Mouse (Mus musculus) forebrain, embryonic 15.5 days (tissue): ENCODE results near the gene Uhrf2. TPM values are rescaled to one million over a fixed set of nuclear protein-coding genes. Genes with fewer than 3 reads are reported as not detected.

Experiments
- ATAC-seq: fragments of 200-750 bp; cut with Nextera tagmentation; replicated peaks from 2 replicates; pipeline ENCODE4 v1.8.0; 2017; ENCODE audit warnings: mild to moderate bottlenecking, moderate TSS enrichment, moderate library complexity
- H3K27ac ChIP-seq: fragments of 300-500 bp; sonication (generic); replicated peaks from 2 replicates; pipeline ENCODE4 v1.5.1; 2015; ENCODE audit warnings: mild to moderate bottlenecking, inconsistent platforms
- H3K27me3 ChIP-seq: fragments of 300-500 bp; sonication (generic); 2 replicates; pipeline ENCODE4 v1.6.1; 2015; ENCODE audit warnings: inconsistent platforms
- H3K36me3 ChIP-seq: fragments of 300-500 bp; sonication (generic); 2 replicates; pipeline ENCODE4 v1.6.1; 2015; ENCODE audit warnings: mild to moderate bottlenecking, inconsistent platforms
- H3K4me1 ChIP-seq: fragments of 300-500 bp; sonication (generic); 2 replicates; pipeline ENCODE4 v1.6.1; 2015; ENCODE audit warnings: inconsistent platforms
- H3K4me2 ChIP-seq: fragments of 300-500 bp; sonication (generic); replicated peaks from 2 replicates; pipeline ENCODE4 v1.6.1; 2015; ENCODE audit warnings: mild to moderate bottlenecking, inconsistent platforms
- H3K4me3 ChIP-seq: fragments of 300-500 bp; sonication (generic); 2 replicates; pipeline ENCODE4 v1.5.1; 2015; ENCODE audit warnings: mild to moderate bottlenecking, inconsistent platforms
- H3K9ac ChIP-seq: fragments of 300-500 bp; sonication (generic); replicated peaks from 2 replicates; pipeline ENCODE4 v1.6.1; 2015; ENCODE audit warnings: mild to moderate bottlenecking, inconsistent platforms
- H3K9me3 ChIP-seq: fragments of 300-500 bp; sonication (generic); 2 replicates; pipeline ENCODE4 v1.6.1; 2016; ENCODE audit warnings: inconsistent platforms
- WGBS: fragments of 180-500 bp; shearing (Covaris S2); methylation state at CpG from one replicate; pipeline ENCODE4 v1.1.7; 2015; ENCODE audit warnings: mixed read lengths; 5-methylcytosine and 5-hydroxymethylcytosine counted together
- polyA plus RNA-seq: library from polyadenylated mRNA; unstranded; fragments of >200 nt; fragmentation: Nextera tagmentation; extraction: Ambion mirVana; gene quantifications from 2 replicates; pipeline ENCODE4 v1.2.1, GENCODE M21; 2015

Uhrf2 gene
- polyA plus RNA-seq, 1 experiment from 2014 or later: 69.1 TPM

GRCm38 (mm10) chr19:30090163-30090562, 59.9 kb downstream of the Uhrf2 start:
- peaks cover 13% of the 10 kb centered on the region; the same call in 1 of the 2 replicates for H3K4me1 ChIP-seq
- no peak for ATAC-seq
- 71% methylated on average over 6 of the region's 6 CpGs for whole genome bisulfite sequencing
- no peak overlapping the region for H3K9ac ChIP-seq
- no peak overlapping the region for H3K4me2 ChIP-seq
- H3K36me3 ChIP-seq: peaks cover 64% of the 10 kb centered on the region
- H3K9me3 ChIP-seq: no peaks in the 10 kb centered on the region
- no peak overlapping the region for H3K4me3 ChIP-seq
- no peak overlapping the region; the same call in 1 of the 2 replicates for H3K27ac ChIP-seq
- no peaks in the 10 kb centered on the region for H3K27me3 ChIP-seq

GRCm38 (mm10) chr19:30091644-30092295, 61.5 kb downstream of the Uhrf2 start:
- Histone ChIP-seq H3K4me2 (no peak overlapping the region), H3K27ac (peak overlapping the region; percentile 53), H3K36me3 (peaks cover 58% of the 10 kb centered on the region), H3K4me1 (peaks cover 13% of the 10 kb centered on the region; the same call in 1 of the 2 replicates), H3K9me3 (no peaks in the 10 kb centered on the region), H3K4me3 (no peak overlapping the region), H3K27me3 (no peaks in the 10 kb centered on the region), H3K9ac (no peak overlapping the region)
- WGBS: 59% methylated on average over 12 of the region's 12 CpGs
- peak; percentile 58 for ATAC-seq

GRCm38 (mm10) chr19:30096186-30096585, 65.9 kb downstream of the Uhrf2 start:
- Histone ChIP-seq H3K4me3 (no peak overlapping the region), H3K9ac (no peak overlapping the region), H3K4me1 (peaks cover 10% of the 10 kb centered on the region; the same call in 1 of the 2 replicates), H3K4me2 (no peak overlapping the region), H3K36me3 (peaks cover 50% of the 10 kb centered on the region), H3K27me3 (no peaks in the 10 kb centered on the region), H3K27ac (0 out of 2 replicates have a peak overlapping the region, but pooled peaks have one; percentile 5), H3K9me3 (no peaks in the 10 kb centered on the region)
- ATAC-seq: peak; percentile 40; the same call in 1 of the 2 replicates
- WGBS: 14% methylated on average over 3 of the region's 3 CpGs

GRCm38 (mm10) chr19:30097039-30097438, 66.7 kb downstream of the Uhrf2 start:
- Histone ChIP-seq H3K4me2 (no peak overlapping the region), H3K27ac (peak overlapping the region; percentile 5; the same call in 1 of the 2 replicates), H3K4me1 (peaks cover 3% of the 10 kb centered on the region; the same call in 1 of the 2 replicates), H3K4me3 (no peak overlapping the region), H3K9ac (no peak overlapping the region), H3K27me3 (no peaks in the 10 kb centered on the region), H3K36me3 (peaks cover 49% of the 10 kb centered on the region), H3K9me3 (no peaks in the 10 kb centered on the region)
- peak; percentile 15; the same call in 1 of the 2 replicates for ATAC-seq
- 40% methylated on average over 4 of the region's 4 CpGs for WGBS

- Histone ChIP-seq H3K36me3 (peaks cover 21% of the 10 kb centered on the region), H3K27me3 (no peaks in the 10 kb centered on the region), H3K27ac (no peak overlapping the region), H3K9me3 (no peaks in the 10 kb centered on the region), H3K4me1 (no peaks in the 10 kb centered on the region), H3K9ac (no peak overlapping the region), H3K4me3 (no peak overlapping the region), H3K4me2 (no peak overlapping the region)
- WGBS: 94% methylated on average over 12 of the region's 12 CpGs
- no peak for ATAC-seq
Measured at GRCm38 (mm10) chr19:30100571-30100970, 70.3 kb downstream of the Uhrf2 start.

- Histone ChIP-seq H3K36me3 (peaks cover 18% of the 10 kb centered on the region; the same call in 1 of the 2 replicates), H3K4me3 (no peak overlapping the region), H3K27ac (no peak overlapping the region), H3K4me1 (peaks cover 9% of the 10 kb centered on the region), H3K27me3 (no peaks in the 10 kb centered on the region), H3K9ac (no peak overlapping the region), H3K9me3 (no peaks in the 10 kb centered on the region), H3K4me2 (no peak overlapping the region)
- WGBS: 97% methylated on average over 6 of the region's 6 CpGs
- ATAC-seq: no peak
Measured at GRCm38 (mm10) chr19:30102620-30103019, 72.3 kb downstream of the Uhrf2 start.

GRCm38 (mm10) chr19:30105045-30105842, 74.9 kb downstream of the Uhrf2 start:
- Histone ChIP-seq H3K36me3 (peaks cover 2% of the 10 kb centered on the region; the same call in 1 of the 2 replicates), H3K9me3 (no peaks in the 10 kb centered on the region), H3K27me3 (no peaks in the 10 kb centered on the region), H3K4me1 (peaks cover 24% of the 10 kb centered on the region), H3K4me3 (no peak overlapping the region), H3K9ac (no peak overlapping the region), H3K27ac (no peak overlapping the region), H3K4me2 (no peak overlapping the region)
- no peak for ATAC-seq
- WGBS: 92% methylated on average over 6 of the region's 6 CpGs

GRCm38 (mm10) chr19:30107221-30107845, 77.0 kb downstream of the Uhrf2 start:
- H3K4me3 ChIP-seq: no peak overlapping the region
- H3K4me1 ChIP-seq: peaks cover 24% of the 10 kb centered on the region
- WGBS: 50% methylated on average over 10 of the region's 10 CpGs

GRCm38 (mm10) chr19:30108616-30109015, 78.3 kb downstream of the Uhrf2 start:
- H3K27me3 ChIP-seq: no peaks in the 10 kb centered on the region
- no peak overlapping the region for H3K4me3 ChIP-seq
- ATAC-seq: 0 out of 2 replicates have a peak, but pooled peaks have one; percentile 27
- peak overlapping the region; percentile 74 for H3K27ac ChIP-seq
- H3K9ac ChIP-seq: no peak overlapping the region
- no peaks in the 10 kb centered on the region for H3K36me3 ChIP-seq
- no peaks in the 10 kb centered on the region for H3K9me3 ChIP-seq
- peaks cover 31% of the 10 kb centered on the region for H3K4me1 ChIP-seq
- H3K4me2 ChIP-seq: no peak overlapping the region

More at GRCm38 (mm10) chr19:30107221-30107845, 77.0 kb downstream of the Uhrf2 start:
- no peaks in the 10 kb centered on the region for H3K36me3 ChIP-seq
- H3K27me3 ChIP-seq: no peaks in the 10 kb centered on the region
- H3K27ac ChIP-seq: peak overlapping the region; percentile 16; the same call in 1 of the 2 replicates
- ATAC-seq: no peak
- H3K9ac ChIP-seq: no peak overlapping the region
- no peak overlapping the region for H3K4me2 ChIP-seq
- H3K9me3 ChIP-seq: no peaks in the 10 kb centered on the region

- Histone ChIP-seq H3K9me3 (no peaks in the 10 kb centered on the region), H3K4me1 (peaks cover 32% of the 10 kb centered on the region), H3K27me3 (no peaks in the 10 kb centered on the region), H3K4me3 (no peak overlapping the region), H3K27ac (peak overlapping the region; percentile 74), H3K9ac (no peak overlapping the region), H3K4me2 (no peak overlapping the region), H3K36me3 (no peaks in the 10 kb centered on the region)
- 43% methylated on average over 6 of the region's 6 CpGs for WGBS
- peak; percentile 58 for ATAC-seq
Measured at GRCm38 (mm10) chr19:30109122-30109521, 78.8 kb downstream of the Uhrf2 start.

- 97% methylated on average over 3 of the region's 3 CpGs for WGBS
- no peaks in the 10 kb centered on the region for H3K27me3 ChIP-seq
Measured at GRCm38 (mm10) chr19:30111421-30111820, 81.1 kb downstream of the Uhrf2 start.

More at GRCm38 (mm10) chr19:30111421-30111820, 81.1 kb downstream of the Uhrf2 start:
- H3K4me1 ChIP-seq: peaks cover 32% of the 10 kb centered on the region
- H3K4me3 ChIP-seq: no peak overlapping the region
- no peak overlapping the region for H3K27ac ChIP-seq
- no peaks in the 10 kb centered on the region for H3K36me3 ChIP-seq
- no peaks in the 10 kb centered on the region for H3K9me3 ChIP-seq
- H3K9ac ChIP-seq: no peak overlapping the region
- no peak overlapping the region for H3K4me2 ChIP-seq
- no peak for ATAC-seq
